Mouse (Mus musculus) megakaryocyte progenitor cell, adult 5-6 weeks (primary cell): Measurements from ENCODE around the gene Myom1. TPM values are rescaled to one million over a fixed set of nuclear protein-coding genes. Genes with fewer than 3 reads are reported as not detected.

Experiments used
- ATAC-seq: replicated peaks from 2 replicates; pipeline ENCODE4 v1.8.0; 2016; ENCODE audit warnings: mild to moderate bottlenecking, moderate TSS enrichment, inconsistent platforms; ENCODE audit not compliant: poor library complexity
- total RNA-seq, 2 experiments: library from RNA; stranded (forward) in 1 of 2; stranded (reverse) in 1 of 2; fragments of 157-497, 149-512 nt in 1 of 2; fragments of 200-1000 nt in 1 of 2; gene quantifications; 2 replicates each; pipeline versions ENCODE4 v1.2.3 to v1.2.4; 2015 to 2017

Gene Myom1
- total RNA-seq (2015), result 0.20 and 0.30 TPM in 2 replicates
- total RNA-seq (2017), result 0.33 and 0.34 TPM in 2 replicates

DNA sequence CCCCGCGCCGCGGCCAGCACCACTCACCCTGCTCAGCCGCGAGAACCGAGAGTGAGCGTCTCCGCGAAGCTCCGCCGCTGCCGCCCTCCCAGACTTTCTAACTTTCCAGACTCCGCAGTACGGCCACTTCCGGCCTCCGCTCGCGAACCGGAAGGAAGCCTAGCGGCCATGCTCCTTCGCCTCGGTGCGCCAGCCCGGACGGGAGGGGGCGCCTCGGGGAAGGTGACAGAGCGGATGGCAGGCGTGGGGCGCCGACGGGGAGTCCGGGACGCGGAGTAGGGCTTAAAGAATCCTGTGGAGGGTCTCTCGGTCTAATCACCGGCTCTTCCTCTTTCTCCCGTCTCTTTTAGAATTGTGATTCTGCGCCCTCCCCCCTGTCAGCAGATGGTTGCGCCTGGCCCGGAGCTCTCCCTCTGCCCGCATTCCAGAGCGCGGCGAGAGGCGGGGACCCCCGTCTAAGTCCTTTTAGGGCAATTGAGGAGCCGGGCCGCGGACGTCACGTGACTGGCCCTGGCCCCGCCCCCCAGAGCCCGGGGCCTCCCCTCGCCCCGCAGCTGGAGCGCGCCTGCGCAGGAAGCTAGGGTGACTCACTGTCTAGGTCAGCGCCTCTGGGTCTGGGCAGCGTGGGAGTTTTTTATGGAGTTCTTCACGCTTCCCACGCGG lies at the start of gene Myom1:
Myom1 (plus strand) TSS at position 553 of the 663 bp plus-strand sequence.
- peak; percentile 66 for ATAC-seq

DNA sequence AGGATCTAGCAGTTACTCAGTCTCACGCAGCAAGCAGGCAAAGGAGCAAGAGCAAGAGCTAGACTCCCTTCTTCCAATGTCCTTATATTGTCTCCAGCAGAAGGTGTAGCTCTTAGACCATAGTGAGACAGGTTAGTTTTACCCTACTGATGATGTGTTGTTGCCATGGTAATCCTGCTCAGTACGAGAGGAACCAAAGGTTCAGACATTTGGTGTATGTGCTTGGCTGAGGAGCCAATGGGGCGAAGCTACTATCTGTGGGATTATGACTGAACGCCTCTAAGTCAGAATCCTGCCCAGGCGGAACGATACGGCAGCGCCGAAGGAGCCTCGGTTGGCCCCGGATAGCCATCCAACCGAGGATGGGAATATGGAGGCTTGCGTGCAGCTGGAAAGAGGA lies 38.9 kb upstream of the Myom1 start:
- ATAC-seq, result peak; percentile 86

DNA sequence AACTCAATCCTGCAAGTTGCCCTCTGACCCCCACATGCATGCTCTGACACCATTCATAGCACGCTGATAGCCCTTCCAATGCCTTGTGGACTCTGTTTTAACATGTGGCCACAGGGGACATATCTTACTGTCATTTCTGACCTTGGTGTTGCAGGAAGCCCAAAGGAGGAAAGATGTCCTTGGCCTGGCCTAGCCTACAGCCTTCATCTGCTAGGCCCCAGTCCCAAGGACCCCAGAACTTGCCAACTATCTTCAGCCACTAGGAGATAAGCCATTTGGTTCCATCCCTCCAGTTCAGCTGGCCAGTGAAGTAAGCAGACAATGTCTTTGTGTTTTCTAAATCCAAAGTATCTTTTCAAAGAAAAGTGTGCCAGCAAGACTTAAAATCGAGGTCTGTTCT lies 37.2 kb upstream of the Myom1 start:
- no peak for ATAC-seq

DNA sequence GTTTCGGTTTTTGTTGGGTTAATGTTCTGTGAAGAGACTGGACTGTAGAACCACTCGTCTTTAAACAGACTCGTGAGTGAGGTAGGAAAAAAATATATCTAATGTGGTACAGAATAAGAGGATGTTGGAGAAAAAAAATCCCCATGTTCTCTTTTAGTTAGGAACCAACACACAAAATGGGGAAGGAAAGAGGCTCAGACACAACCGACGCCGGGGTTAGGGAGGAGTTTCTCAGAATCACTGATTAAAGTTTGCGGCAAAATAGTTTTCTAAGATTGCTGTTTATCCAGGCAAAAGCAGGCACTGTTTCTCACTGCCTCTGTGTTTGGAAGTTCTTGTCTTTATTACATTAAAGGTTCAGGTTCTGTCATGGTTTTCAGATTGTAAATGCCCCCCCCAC lies 36.3 kb upstream of the Myom1 start:
- peak; percentile 36; the same call in 1 of the 2 replicates for ATAC-seq

DNA sequence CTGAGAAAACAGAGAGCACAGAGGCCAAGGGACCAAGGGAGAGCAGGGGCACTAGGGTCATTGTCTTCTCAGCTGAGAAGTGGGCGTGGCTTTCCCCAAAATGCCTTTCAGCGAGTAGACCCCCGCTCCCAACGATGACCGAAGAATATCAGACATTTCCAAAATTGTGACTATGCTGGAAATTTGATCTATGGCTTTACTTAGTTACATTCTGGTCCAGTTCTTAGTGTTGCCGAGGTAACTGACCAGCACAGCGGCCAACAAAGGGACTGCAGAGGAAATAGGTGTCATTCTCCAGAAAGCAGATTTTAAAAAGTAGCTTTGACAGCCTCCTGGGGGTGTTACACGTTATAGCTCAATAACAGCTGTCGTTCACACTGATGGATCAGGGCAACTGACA lies 35.2 kb upstream of the Myom1 start:
- ATAC-seq, result no peak

DNA sequence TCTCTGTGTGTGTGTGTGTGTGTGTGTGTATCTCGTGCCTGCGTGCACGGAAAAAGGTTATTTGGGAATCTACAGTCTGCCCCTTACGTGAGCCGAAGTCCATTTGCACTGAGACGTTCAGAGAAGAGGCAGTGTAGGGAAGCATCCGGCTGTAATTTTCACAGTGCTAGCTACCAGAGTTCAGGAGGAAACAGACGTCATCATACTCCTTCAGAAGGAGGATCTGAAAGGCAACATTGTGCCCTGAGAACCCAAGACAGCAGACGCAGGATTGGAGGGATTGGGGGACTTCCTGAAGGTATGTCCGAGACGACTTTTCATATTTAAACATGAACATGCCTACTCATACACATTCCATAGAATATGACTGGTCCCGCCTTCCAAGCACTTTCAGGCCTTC lies 34.8 kb upstream of the Myom1 start:
- ATAC-seq, result peak; percentile 48

DNA sequence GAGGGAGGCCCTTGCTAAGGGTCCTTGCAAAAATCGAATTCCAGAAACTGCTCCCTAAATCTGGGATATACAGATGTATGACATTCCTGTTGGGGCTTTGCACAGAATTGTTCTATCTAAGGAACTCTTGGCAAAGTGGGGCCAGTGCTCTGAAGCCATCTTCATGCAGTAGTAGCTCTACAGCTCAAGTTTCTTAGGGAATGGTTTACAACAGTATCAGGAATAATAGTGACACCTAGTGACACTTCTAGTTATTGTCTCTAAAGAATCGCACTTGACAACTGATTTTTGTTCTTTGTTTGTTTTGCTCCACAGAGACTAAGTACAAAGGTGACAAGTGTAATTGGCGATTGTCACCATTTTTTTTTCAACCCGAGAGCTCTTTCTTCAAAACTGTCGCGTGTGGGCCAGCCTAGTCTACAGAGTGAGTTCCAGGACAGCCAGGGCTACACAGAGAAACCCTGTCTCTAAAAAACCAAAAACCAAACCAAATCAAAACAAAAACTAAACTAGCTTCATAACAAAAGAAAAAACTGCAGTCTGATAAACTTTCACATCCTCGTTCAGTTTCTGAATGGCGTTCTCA lies 33.7 kb upstream of the Myom1 start:
- ATAC-seq, result peak; percentile 71

DNA sequence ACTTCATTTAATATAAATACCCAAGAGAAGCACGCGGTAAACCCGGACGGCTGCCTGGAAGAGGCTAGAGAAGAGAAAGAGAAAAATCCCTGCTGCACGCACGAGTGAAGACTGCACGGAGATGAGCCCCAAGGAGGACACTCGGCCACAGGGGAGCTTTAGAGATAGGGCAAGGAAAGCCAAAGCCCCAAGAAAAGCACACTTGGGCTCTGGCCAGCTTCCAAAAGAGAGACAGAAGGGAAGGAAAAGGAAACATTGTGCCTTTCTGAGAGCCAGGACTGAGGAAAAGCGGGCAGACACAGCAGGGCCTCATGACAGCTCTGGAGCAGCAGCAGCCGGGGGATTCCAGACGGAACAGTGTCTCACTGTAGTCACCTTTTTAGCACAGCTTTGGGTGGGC lies 31.2 kb upstream of the Myom1 start:
- ATAC-seq, result no peak

DNA sequence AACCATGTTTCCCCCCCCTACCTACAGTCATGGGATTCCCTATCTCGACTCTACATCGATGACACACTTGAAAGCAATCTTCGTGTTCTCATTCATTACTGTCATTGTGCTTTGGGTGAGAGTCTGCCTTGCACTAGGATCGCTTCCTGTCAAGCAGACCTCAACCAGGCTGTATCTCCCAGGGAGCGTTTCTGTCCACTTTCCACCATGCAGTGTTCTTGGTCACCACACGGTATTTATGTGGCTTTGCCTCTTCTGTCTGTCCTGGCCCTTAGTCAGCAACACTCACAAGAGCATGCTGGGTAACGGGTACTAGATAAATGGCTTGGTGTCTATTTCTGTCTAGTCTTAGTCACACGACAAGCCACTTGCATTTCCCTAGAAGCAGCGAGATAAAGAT lies 29.0 kb upstream of the Myom1 start:
- ATAC-seq, result peak; percentile 25; the same call in 1 of the 2 replicates

DNA sequence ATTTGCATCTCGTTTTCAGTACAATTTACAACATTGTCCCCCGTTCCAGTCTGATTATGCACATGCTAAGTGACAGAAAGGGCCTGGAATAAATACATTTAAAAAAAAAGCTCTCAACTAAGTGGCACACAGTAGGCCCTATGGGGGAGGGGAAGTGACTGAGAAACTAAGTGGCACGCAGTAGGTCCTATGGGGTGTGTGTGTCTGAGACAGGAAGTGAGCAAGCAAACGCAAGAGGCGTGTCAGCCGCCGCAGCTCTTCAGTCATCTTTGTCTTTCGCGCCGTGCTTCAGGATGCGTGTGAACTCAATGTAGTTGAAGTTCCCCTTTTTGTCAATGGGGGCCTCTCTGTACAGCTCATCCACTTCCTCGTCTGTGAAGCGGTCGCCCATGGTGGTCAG lies 28.4 kb upstream of the Myom1 start:
- ATAC-seq, result peak; percentile 89

DNA sequence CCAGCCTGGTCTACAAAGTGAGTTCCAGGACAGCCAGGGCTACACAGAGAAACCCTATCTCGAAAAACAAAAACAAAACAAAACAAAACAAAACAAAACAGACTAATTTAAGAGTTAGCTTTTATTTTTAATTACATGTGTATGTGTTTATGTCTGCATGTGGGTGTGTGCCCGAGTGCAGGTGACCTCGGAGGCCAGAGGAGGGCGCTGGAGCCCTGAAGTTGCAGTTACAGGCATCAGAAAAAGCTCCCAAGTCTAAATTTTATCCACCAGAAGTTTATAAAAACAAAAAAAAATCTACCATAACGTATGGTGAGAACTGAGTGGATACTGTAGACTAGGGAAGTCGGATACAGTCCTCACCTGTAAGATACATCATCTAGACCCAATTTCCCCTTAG lies 24.6 kb upstream of the Myom1 start:
- peak; percentile 42; the same call in 1 of the 2 replicates for ATAC-seq

DNA sequence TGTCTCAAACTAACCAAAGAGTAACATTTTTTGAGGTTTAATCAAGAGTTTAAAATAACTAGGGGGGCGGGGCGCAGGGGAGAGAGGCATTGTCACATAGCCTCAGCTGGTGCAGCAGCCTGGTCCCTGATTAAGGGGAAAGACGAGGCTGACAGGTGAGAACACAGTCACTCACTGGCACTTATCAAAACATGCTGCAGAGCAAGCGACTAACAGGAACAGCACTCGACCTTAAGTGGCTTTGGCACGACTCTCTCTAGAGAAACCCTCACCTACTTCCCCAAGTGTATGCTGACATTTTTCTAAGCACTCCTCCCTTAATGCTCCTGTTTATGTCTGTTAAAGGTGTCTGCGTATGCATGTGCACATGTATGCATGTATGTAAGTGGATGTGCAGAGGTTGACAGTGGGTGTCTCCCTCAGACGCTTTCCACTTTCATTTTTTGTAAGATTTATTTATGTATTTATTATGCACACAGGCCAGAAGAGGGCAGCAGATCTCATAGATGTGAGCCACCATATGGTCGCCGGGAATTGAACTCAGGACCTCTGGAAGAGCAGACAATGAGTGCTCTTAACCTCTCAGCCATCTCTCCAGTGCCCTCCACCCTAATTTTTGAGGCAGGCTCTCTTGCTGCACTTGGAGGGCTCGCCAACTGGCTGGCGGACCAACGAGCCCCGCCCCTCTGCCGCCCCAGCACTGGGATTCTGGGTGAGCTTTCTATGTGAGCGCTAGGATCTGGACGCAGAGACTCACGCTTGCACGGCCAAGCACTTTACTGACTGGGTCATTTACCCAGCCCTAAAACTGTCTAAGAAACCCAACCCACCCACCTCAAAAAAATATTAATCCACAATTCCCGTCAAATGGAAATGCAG lies 22.8 kb upstream of the Myom1 start:
- peak; percentile 74 for ATAC-seq

DNA sequence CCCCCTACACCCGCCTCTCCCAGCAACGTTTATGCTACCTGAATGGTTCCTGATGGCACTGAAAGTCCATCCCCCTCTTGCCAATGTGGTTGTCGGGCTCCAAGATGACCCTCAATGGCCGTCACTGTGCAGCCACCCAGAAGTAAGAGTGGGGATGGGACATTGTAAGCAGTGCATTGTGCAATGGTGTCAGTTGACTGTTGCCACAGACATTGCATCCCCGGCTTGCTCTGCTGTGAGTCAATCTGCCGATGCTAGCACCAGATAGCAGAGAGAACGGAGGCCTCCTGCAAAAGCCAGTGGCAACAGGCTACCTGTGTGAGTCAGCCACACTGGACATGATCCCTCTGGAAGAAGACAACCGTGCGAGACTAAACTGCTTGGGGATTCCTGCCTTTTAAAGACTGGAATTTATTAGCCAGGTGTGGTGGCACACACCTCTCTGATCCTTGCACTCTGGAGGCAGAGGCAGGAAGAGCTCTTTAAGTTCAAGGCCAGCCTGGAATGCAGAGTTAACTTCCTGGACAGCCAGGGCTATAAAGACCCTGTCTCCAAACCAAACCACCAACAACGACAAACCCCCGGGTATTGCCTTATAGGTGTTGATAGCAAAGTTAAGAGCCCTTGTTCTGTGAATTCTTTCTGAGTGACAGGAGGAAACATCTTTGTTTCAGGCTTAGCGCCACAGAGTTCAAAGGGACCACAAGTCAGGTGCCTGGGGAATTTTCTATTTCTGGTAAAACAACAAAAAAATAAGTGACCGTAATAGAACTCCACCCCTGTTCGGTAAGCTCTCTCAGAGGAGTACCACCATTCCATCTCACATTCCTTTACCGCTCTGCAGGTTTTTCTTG lies 16.7 kb upstream of the Myom1 start:
- peak; percentile 78 for ATAC-seq

DNA sequence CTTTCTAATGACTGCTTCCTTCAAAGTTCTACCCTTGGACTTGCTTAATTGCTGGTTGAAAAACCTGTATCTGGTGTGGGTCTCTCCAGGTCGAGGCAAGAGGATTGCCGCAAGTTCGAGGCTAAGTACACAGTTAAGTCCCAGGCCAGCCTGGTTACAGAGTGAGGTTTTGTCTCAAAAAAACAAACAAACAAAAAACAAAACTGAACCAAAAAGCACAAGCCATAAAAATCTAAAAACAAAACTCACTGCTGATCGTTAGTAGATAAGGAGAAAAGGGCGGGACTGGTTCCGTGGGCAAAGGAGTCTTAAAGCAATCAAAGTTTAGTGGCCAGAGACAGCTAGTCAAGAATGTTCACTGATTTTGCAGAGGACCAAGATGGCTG lies 16.1 kb upstream of the Myom1 start:
- ATAC-seq, result no peak

DNA sequence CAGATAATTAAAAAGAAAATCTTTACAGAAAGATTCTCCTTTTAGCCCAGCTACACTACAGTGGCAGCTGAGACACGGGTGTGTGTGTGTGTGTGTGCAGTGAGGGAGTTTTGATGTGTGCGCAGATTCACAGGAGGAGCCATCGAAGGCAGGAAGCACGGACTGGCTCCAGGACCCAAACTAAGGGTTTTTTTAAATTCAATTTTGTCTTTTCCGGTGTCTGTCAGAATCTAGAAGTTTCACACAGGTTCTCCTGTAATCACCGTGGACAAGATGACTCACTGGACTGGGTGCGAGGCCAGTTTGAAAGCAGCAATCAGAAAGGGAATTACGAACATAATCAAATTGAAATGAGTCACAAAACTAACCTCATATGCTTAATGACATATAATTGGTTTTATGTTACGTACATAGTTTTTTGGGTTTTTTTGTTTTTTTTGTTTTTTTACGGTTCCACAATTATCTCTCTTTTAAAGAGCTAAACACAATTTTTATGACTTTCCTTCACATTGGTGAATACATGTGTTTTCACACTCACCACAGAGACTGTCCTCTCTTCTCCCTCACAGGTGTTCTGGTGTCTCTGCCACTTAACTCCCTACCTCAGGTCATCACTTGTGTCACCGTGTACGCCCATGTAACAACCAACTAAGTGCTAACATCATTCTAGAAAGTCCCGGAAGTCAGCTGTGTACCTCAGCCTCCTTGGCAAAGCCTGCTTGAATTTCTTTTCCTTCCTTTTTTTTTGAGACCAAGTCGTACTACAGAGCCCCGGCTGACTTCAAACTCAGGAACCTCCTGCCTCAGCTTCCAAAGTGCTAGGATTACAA lies 15.4 kb upstream of the Myom1 start:
- 0 out of 2 replicates have a peak, but pooled peaks have one; percentile 8 for ATAC-seq

DNA sequence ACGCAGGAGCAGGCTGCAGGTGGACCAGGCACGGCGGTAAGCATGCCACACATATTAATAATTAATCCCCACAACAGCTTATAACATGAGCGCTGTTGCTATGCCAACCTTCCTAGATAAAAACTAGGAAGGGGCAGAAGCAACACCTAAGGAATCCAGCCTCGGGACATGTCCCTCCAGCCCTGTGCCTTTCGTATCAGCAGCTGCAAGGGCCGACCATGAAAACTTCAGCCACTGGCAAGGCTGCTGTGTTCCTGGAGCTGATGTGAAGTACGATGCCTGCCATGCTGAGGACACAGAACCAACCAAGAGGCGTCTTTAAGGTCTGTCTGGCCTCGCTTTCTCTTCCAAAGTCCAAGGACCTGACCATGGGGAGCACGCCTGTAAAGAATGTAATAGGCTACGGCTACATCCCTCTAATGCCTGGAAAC lies 14.1 kb upstream of the Myom1 start:
- no peak for ATAC-seq

DNA sequence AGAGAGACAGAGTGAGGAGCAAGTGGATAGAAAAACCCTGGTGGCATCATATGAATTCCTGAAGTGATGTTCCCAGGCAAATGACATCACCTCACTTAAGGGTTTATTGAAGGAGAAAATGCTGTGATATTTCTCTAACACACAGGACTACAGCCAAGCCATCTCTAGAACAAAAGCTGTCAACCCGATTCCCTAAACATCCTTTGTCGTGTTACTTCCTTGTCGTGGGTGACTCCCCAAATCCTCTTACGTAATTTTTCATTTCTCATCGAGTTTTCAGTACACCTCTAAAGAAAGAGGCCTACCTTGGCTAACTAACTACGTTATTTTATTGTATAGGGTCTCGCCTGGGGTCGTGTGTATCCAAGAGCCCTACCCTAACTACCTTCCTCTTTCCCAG lies 13.0 kb upstream of the Myom1 start:
- ATAC-seq, result no peak

DNA sequence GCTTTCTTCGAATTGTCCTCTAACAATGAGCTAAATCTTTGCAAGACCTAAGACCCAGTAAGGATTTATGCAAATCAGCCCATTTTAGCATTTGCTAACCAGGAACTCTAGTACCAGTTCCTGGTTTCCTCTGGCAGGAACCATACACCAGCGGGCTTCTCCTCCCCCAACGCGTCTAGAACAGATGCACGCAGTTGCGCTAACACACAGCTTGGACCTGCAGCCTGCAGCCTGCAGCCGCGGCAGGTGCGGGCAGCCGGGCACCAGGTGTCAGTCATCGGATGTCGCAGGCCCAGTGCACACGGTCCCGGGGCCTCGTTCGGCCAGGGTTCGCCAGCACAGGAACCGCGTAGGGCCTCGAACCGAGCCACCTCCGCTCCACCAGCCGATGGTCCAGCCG lies 12.4 kb upstream of the Myom1 start:
- ATAC-seq, result peak; percentile 15

DNA sequence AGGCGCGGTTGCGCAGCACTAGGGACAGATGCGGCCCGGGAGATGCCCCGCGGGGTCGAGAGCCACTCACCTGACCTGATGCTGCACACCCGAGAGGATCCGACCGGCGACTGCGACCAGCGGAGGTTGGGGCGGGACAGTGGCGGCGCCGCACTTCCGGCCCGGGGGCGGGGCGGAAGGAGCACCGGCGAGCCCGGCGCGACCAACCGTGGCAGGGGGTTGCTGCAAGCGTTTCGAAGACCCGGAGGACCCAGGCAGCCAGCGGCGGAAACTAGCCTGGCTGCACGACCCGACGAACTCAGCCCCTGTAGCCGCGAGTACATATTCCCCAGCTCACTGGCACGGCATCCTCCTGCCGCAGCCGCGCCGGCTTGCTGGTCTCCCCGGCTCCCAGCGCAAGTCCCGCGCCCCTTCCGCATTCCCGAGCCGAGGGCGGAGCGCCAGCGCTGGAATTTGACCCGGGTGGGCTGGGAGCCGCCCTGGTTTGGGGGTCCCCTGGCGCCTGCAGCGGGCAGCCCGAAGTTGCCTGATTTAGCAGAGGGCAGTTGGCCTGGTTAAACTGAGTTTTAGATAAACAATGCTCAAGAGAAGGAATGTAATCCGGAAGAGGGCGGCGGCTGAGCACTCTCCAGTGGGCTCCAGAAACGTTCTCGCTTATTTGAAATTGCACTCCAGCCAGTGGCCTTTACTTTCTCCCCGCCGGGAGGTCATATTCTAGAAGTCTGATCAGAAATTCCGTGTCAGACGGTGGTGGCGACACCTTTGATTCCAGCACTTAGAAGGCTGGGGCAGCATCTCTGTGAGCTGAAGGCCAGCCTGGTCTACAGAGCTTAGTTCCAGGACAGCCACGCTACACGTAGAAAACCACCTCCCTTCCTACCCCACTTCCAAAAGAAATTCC lies 11.8 kb upstream of the Myom1 start:
- ATAC-seq, result peak; percentile 51
